Mouse (Mus musculus) liver, adult 2 months (tissue): Measurements from ENCODE around the gene Smg1.

ENCODE experiments used
- CTCF ChIP-seq: fragments of 200-500 bp; IDR thresholded peaks from 2 replicates; pipeline ENCODE4 v1.5.1; 2011; ENCODE audit warnings: low read depth, low read length, control low read depth
- POLR2A ChIP-seq: fragments of 200-500 bp; IDR thresholded peaks from 2 replicates; pipeline ENCODE4 v1.6.1; 2011; ENCODE audit warnings: low read length, control low read depth; ENCODE audit not compliant: insufficient read depth; ENCODE audit errors: extremely low read depth

- TF ChIP-seq POLR2A = no peak
- no peak for TF ChIP-seq CTCF
Measured at GRCm38 (mm10) chr7:118249563-118249962, 6.1 kb upstream of the Smg1 start.
